Mouse (Mus musculus): ENCODE results near the gene Grip2. TPM values are rescaled to one million over a fixed set of nuclear protein-coding genes. Genes with fewer than 3 reads are reported as not detected.

Grip2 gene
- polyA plus RNA-seq (2015; fragmentation: Nextera tagmentation; extraction: Ambion mirVana), result 9.1 and 10.1 TPM in 2 replicates

DNA sequence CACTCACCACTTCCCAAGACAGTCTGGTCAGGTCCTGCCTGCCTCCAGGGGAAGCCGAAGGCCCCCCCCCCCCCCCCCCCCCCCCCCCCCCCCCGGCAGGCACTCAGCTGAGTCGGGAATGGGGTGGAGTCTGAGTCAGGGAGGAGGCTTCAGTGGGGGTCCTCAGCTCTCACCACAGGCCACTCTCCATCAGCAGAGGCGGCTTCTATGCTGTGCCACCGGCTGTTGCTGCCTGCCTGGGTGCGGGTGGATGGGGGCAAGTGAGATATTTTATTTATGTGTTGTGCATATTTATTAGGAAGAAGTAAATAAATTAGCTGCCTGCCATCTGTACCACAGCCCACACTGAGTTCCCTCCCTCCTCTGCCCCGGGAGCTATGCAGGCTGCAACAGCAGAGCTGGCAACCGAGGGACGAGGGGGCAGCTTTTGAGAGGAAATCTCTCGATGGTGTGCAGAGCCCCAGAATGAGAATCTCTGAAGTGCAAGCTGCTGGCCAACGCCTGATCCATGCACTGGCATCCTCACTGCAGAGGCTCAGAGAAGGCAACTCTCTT, at the start of gene Grip2:
Gene Grip2 (minus strand): TSS at position 235 of the 555 bp plus-strand sequence.
- H3K4me2 ChIP-seq (ENCODE audit: low read depth, low read length), result no peak within 1 kb of the TSS
- no peaks in the 10 kb centered on the region for H3K9me3 ChIP-seq (replicated peaks; ENCODE audit: control insufficient read depth, low read length)
- H3K36me3 ChIP-seq (ENCODE audit: control insufficient read depth, insufficient read depth), result no peaks in the 10 kb centered on the region
- no peaks in the 10 kb centered on the region for H3K4me1 ChIP-seq (ENCODE audit: control insufficient read depth, insufficient read depth, low read length)
- ATAC-seq (replicated peaks; ENCODE audit: extremely low read depth, insufficient read depth, low FRiP score), result no peak
- H3K4me3 ChIP-seq (ENCODE audit: low read length), result no peak within 1 kb of the TSS
- peaks cover 4% of the 10 kb centered on the region; the same call in 1 of the 2 replicates for H3K27me3 ChIP-seq (ENCODE audit: control insufficient read depth, insufficient read depth, low read length)
- no peak within 1 kb of the TSS for H3K9ac ChIP-seq (ENCODE audit: low read length)
- H3K27ac ChIP-seq (ENCODE audit: low read length), result no peak within 1 kb of the TSS
- 57% methylated on average over 8 of the region's 11 CpGs for WGBS

DNA sequence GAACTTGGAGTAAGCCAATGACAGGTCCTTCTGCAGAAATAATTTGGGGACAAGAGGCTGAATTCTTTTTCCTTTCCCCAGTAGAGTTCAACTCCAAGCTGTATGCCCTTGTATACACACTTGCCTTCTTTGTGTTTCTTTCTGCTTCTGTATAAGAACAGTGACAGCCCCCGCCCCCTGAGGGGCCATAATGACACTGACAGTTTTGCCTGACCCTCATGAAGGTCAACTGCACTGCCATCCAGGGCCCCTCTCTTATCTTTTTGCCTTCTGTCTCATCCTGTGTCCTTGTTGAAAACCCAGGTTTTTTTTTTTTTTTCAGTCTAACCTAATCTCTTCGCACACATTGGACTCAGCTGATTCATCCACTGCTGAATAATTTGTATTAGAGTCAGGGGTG, 45.7 kb upstream of the Grip2 start:
- no peaks in the 10 kb centered on the region for H3K9me3 ChIP-seq (replicated peaks; ENCODE audit: control insufficient read depth, low read length)
- no peak overlapping the region for H3K4me3 ChIP-seq (ENCODE audit: low read length)
- no peak overlapping the region for H3K4me2 ChIP-seq (ENCODE audit: low read depth, low read length)
- 47% methylated on average over 2 of the region's 2 CpGs for WGBS
- peaks cover 3% of the 10 kb centered on the region; the same call in 1 of the 2 replicates for H3K4me1 ChIP-seq (ENCODE audit: control insufficient read depth, insufficient read depth, low read length)
- no peak for ATAC-seq (replicated peaks; ENCODE audit: extremely low read depth, insufficient read depth, low FRiP score)
- no peak overlapping the region for H3K9ac ChIP-seq (ENCODE audit: low read length)
- no peak overlapping the region for H3K27ac ChIP-seq (ENCODE audit: low read length)
- no peaks in the 10 kb centered on the region; the same call in 1 of the 2 replicates for H3K27me3 ChIP-seq (ENCODE audit: control insufficient read depth, insufficient read depth, low read length)
- H3K36me3 ChIP-seq (ENCODE audit: control insufficient read depth, insufficient read depth), result no peaks in the 10 kb centered on the region

DNA sequence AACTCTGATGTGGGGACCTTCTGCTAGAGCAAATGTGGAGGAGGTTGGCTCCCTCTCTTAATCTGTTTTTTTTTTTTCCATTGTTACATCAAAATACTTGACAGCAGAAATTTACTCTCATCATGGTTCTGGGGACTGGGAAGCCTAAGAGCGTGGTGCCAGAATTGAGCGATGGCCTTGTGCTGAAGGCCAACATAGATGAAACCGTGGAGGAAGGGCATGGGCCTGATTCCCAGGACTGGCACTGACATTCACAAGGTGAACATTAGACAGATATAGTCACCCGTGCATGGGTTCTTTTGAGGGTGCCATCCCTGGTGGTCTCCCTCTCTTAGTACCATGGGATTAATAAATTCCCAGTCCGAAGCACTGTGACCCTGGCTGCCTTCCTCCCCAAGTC, 41.0 kb upstream of the Grip2 start:
- ATAC-seq (replicated peaks; ENCODE audit: extremely low read depth, insufficient read depth, low FRiP score), result no peak
- no peaks in the 10 kb centered on the region; the same call in 1 of the 2 replicates for H3K27me3 ChIP-seq (ENCODE audit: control insufficient read depth, insufficient read depth, low read length)
- H3K27ac ChIP-seq (ENCODE audit: low read length), result no peak overlapping the region
- H3K9ac ChIP-seq (ENCODE audit: low read length), result no peak overlapping the region
- no peaks in the 10 kb centered on the region for H3K4me1 ChIP-seq (ENCODE audit: control insufficient read depth, insufficient read depth, low read length)
- no peak overlapping the region for H3K4me3 ChIP-seq (ENCODE audit: low read length)
- H3K36me3 ChIP-seq (ENCODE audit: control insufficient read depth, insufficient read depth), result no peaks in the 10 kb centered on the region
- H3K9me3 ChIP-seq (replicated peaks; ENCODE audit: control insufficient read depth, low read length), result no peaks in the 10 kb centered on the region
- H3K4me2 ChIP-seq (ENCODE audit: low read depth, low read length), result no peak overlapping the region
- 85% methylated on average over 5 of the region's 5 CpGs for WGBS

DNA sequence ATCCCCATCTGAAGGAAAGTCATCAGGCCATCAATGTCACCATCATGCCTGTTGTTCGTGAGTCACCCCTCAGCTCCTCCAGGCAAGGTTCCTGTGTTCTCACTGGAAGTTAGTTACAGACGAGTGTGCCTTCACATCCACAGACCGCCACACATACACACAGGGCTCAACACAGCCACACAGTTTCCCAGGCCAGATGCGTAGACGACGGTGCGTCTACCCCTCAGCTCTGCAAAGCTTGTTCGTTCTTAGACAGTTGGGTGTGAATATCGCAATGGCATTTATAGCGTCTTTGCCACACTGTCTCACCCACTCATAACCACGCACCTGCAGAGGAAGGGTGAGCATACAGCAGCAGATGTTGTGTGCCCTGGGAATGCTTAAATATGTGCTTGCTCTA, 38.6 kb upstream of the Grip2 start:
- Histone ChIP-seq H3K9me3 (replicated peaks; ENCODE audit: control insufficient read depth, low read length) (no peaks in the 10 kb centered on the region), H3K27ac (ENCODE audit: low read length) (no peak overlapping the region), H3K9ac (ENCODE audit: low read length) (no peak overlapping the region), H3K4me2 (ENCODE audit: low read depth, low read length) (no peak overlapping the region), H3K27me3 (ENCODE audit: control insufficient read depth, insufficient read depth, low read length) (peaks cover 2% of the 10 kb centered on the region; the same call in 1 of the 2 replicates), H3K36me3 (ENCODE audit: control insufficient read depth, insufficient read depth) (no peaks in the 10 kb centered on the region), H3K4me1 (ENCODE audit: control insufficient read depth, insufficient read depth, low read length) (no peaks in the 10 kb centered on the region), H3K4me3 (ENCODE audit: low read length) (no peak overlapping the region)
- ATAC-seq (replicated peaks; ENCODE audit: extremely low read depth, insufficient read depth, low FRiP score), result no peak
- WGBS, result 82% methylated on average over 11 of the region's 11 CpGs

DNA sequence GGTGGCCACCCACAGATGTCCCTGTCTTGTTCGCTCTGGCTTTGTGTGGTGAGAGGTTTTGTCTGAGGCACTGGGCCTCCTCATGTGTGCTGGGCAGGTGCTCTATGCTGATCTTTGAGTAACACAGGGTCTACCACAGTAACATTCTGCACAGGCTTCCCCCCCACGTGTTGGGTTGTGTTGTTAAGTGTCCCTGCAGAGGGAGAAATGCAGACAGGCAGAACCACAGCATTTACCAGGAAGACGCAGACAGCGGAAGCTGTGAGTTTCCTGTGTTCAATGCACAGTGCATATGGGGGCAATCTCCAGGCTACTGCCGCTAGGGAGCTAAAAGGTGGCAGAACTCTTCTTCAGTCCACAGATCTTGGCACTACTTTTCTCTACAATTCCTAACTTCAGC, 37.5 kb upstream of the Grip2 start:
- WGBS, result 64% methylated on average over 5 of the region's 5 CpGs
- H3K9ac ChIP-seq (ENCODE audit: low read length), result no peak overlapping the region
- peaks cover 2% of the 10 kb centered on the region for H3K9me3 ChIP-seq (replicated peaks; ENCODE audit: control insufficient read depth, low read length)
- H3K4me3 ChIP-seq (ENCODE audit: low read length), result no peak overlapping the region
- H3K36me3 ChIP-seq (ENCODE audit: control insufficient read depth, insufficient read depth), result no peaks in the 10 kb centered on the region
- no peaks in the 10 kb centered on the region for H3K4me1 ChIP-seq (ENCODE audit: control insufficient read depth, insufficient read depth, low read length)
- 0 out of 2 replicates have a peak, but pooled peaks cover 2% of the 10 kb centered on the region for H3K27me3 ChIP-seq (ENCODE audit: control insufficient read depth, insufficient read depth, low read length)
- H3K4me2 ChIP-seq (ENCODE audit: low read depth, low read length), result no peak overlapping the region
- peak; percentile 52 for ATAC-seq (replicated peaks; ENCODE audit: extremely low read depth, insufficient read depth, low FRiP score)
- no peak overlapping the region; the same call in 1 of the 2 replicates for H3K27ac ChIP-seq (ENCODE audit: low read length)

DNA sequence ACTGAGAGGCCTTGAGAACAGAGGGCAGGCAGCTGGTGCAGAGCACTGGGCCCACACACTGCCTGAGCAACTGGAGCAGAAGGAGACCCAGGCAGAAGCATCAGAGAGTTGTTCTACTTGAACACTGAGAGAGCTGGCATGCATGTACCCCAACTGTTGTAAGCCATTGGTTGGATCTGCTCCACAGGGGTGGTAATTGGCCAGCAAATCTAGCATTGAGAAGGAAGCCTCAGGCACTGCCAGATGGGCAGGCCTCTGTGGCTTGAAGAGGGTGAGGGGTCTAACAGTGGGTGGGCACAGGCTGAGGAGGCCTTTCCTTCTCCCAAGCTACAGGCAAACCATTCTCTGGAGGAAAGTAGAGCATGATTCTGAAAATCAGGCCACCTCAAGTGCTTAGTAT, 35.8 kb upstream of the Grip2 start:
- no peak for ATAC-seq (replicated peaks; ENCODE audit: extremely low read depth, insufficient read depth, low FRiP score)

DNA sequence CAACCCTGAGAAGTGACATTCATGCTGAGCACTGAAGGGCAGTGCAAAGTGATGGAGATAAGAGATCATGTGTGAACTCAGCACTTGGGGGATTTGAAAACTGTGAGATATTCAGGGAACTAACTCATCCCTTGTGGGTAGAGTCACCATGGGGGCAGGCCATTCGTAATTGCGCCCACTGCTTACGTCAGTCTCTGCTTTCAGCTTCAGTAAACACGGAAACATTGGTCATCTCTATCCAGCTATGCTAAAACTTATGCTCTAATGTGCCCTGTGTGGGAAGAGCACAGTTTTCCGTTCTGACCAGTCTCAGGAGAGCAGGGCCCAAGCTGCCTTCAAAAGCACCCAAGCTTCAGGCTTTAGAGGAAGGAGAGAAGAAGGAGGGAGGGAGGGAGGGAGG, 31.3 kb upstream of the Grip2 start:
- no peak overlapping the region for H3K9ac ChIP-seq (ENCODE audit: low read length)
- H3K4me1 ChIP-seq (ENCODE audit: control insufficient read depth, insufficient read depth, low read length), result no peaks in the 10 kb centered on the region
- WGBS, result 54% methylated on average over 5 of the region's 5 CpGs
- no peak for ATAC-seq (replicated peaks; ENCODE audit: extremely low read depth, insufficient read depth, low FRiP score)
- no peak overlapping the region for H3K4me2 ChIP-seq (ENCODE audit: low read depth, low read length)
- peaks cover 12% of the 10 kb centered on the region; the same call in 1 of the 2 replicates for H3K27me3 ChIP-seq (ENCODE audit: control insufficient read depth, insufficient read depth, low read length)
- H3K9me3 ChIP-seq (replicated peaks; ENCODE audit: control insufficient read depth, low read length), result peaks cover 2% of the 10 kb centered on the region
- no peak overlapping the region for H3K27ac ChIP-seq (ENCODE audit: low read length)
- H3K36me3 ChIP-seq (ENCODE audit: control insufficient read depth, insufficient read depth), result no peaks in the 10 kb centered on the region
- no peak overlapping the region for H3K4me3 ChIP-seq (ENCODE audit: low read length)

More for the DNA sequence above, 35.8 kb upstream of the Grip2 start:
- Histone ChIP-seq H3K36me3 (ENCODE audit: control insufficient read depth, insufficient read depth) (no peaks in the 10 kb centered on the region), H3K9ac (ENCODE audit: low read length) (no peak overlapping the region), H3K27ac (ENCODE audit: low read length) (no peak overlapping the region), H3K27me3 (ENCODE audit: control insufficient read depth, insufficient read depth, low read length) (peaks cover 2% of the 10 kb centered on the region; the same call in 1 of the 2 replicates), H3K4me2 (ENCODE audit: low read depth, low read length) (no peak overlapping the region), H3K9me3 (replicated peaks; ENCODE audit: control insufficient read depth, low read length) (peaks cover 2% of the 10 kb centered on the region), H3K4me3 (ENCODE audit: low read length) (no peak overlapping the region), H3K4me1 (ENCODE audit: control insufficient read depth, insufficient read depth, low read length) (no peaks in the 10 kb centered on the region)

DNA sequence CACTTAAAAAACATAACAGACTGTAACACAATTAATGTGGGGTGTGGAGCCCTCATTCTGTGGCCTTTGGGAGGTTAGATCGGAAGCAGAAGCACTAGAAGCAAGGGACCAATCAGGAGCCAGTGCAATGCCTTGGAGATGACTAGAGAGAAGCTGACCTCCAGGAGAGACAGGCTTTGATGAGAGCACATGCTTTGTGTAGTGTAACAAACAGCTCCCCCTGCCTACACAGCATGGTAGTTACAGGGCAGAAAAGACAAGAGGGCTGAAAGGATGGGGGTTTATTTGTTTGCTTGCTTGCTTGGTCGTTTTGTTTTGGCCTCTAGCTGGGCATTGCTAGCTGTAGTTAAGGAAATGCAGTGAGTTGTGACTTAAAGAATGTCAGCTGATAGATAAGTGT, 25.5 kb upstream of the Grip2 start:
- Histone ChIP-seq H3K4me1 (ENCODE audit: control insufficient read depth, insufficient read depth, low read length) (no peaks in the 10 kb centered on the region), H3K36me3 (ENCODE audit: control insufficient read depth, insufficient read depth) (no peaks in the 10 kb centered on the region), H3K27me3 (ENCODE audit: control insufficient read depth, insufficient read depth, low read length) (peaks cover 8% of the 10 kb centered on the region; the same call in 1 of the 2 replicates), H3K27ac (ENCODE audit: low read length) (no peak overlapping the region), H3K9ac (ENCODE audit: low read length) (no peak overlapping the region), H3K4me2 (ENCODE audit: low read depth, low read length) (no peak overlapping the region), H3K9me3 (replicated peaks; ENCODE audit: control insufficient read depth, low read length) (no peaks in the 10 kb centered on the region), H3K4me3 (ENCODE audit: low read length) (no peak overlapping the region)
- WGBS, result 7% methylated on average over 2 of the region's 2 CpGs
- ATAC-seq (replicated peaks; ENCODE audit: extremely low read depth, insufficient read depth, low FRiP score), result no peak; the same call in 1 of the 2 replicates

DNA sequence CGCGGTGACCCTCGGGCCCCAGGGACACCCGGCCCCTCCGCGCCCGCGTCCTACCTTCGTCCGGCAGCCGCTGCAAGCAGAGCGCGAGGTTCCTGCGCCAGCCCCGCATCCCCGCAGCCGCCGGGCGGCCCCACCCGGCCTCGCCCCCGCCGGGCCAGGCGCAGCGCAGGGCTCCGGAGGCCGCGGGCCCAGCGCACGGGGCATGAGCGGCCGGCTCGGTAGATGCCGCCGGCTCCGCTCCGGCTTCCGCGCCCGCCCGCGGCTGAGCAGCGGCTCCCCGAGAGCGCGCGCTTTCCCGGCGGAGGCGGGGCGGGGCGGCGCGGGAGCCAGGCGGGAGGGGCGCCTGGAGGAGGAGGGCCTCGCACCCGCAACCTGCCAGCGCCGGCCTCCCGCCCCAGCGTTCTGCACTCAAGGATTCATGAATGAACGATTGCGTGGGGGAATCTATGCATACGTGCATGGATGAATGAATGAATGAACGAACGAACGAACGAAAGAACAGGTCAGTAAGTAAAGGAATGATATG, 16.6 kb upstream of the Grip2 start:
- Histone ChIP-seq H3K4me1 (ENCODE audit: control insufficient read depth, insufficient read depth, low read length) (peaks cover 3% of the 10 kb centered on the region; the same call in 1 of the 2 replicates), H3K27me3 (ENCODE audit: control insufficient read depth, insufficient read depth, low read length) (peaks cover 66% of the 10 kb centered on the region), H3K4me3 (ENCODE audit: low read length) (peak overlapping the region; percentile 44), H3K9me3 (replicated peaks; ENCODE audit: control insufficient read depth, low read length) (no peaks in the 10 kb centered on the region), H3K9ac (ENCODE audit: low read length) (no peak overlapping the region; the same call in 1 of the 2 replicates), H3K27ac (ENCODE audit: low read length) (no peak overlapping the region), H3K4me2 (ENCODE audit: low read depth, low read length) (peak overlapping the region; percentile 63), H3K36me3 (ENCODE audit: control insufficient read depth, insufficient read depth) (no peaks in the 10 kb centered on the region)
- WGBS, result 4% methylated on average over 69 of the region's 69 CpGs
- no peak for ATAC-seq (replicated peaks; ENCODE audit: extremely low read depth, insufficient read depth, low FRiP score)
